Mouse (Mus musculus): Measurements from ENCODE around the gene Mog. TPM values are rescaled to one million over a fixed set of nuclear protein-coding genes. Genes with fewer than 3 reads are reported as not detected.

Gene Mog
- polyA plus RNA-seq, 1 experiment from 2014 or later, result not detected

DNA sequence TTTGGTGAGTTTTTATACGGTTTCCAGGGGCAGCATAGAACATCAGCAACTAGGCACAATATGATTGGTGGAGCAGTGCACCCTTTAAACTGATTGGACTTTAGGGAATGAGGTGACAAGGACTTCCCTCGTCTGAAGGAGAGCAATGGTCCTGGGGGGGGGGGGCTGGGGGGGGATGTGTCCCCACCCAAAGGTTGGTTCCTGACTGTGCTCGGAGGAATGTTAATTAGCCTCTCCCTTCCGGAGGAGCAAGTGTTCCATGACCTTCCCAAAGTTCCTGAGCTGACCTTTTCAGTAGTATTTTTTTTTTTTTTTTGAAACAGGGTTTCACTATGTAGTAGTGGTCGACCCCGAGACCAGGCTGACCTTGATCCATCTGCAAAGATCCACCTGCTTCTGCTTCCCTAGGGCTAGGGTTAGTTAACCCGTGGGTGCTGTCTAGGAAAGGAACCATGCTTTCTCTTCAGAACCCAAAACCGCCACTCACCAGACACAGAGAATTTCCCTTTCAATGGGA lies 49.9 kb downstream of the Mog start:
- Histone ChIP-seq H3K9ac (ENCODE audit: low read length) (no peak overlapping the region), H3K9me3 (ENCODE audit: control insufficient read depth, low read length) (no peaks in the 10 kb centered on the region), H3K4me3 (ENCODE audit: control insufficient read depth in 1 of 2, insufficient read depth in 1 of 2, low read depth in 1 of 2, low read length in 2 of 2) (no peak overlapping the region), H3K36me3 (ENCODE audit: control insufficient read depth, insufficient read depth, low read length) (no peaks in the 10 kb centered on the region), H3K4me1 (ENCODE audit: control insufficient read depth in 2 of 2, insufficient read depth in 2 of 2, low read length in 2 of 2) (no peaks in the 10 kb centered on the region), H3K27ac (replicated peaks in 1 of 2; ENCODE audit: control insufficient read depth in 1 of 2, insufficient read depth in 1 of 2, low read depth in 2 of 2, low read length in 2 of 2) (no peak overlapping the region), H3K4me2 (ENCODE audit: low read length) (no peak overlapping the region), H3K27me3 (ENCODE audit: control insufficient read depth, insufficient read depth, low read length) (no peaks in the 10 kb centered on the region; the same call in 1 of the 2 replicates)
- ATAC-seq (ENCODE audit: insufficient number of reproducible peaks, insufficient read depth, low FRiP score, low read depth), result no peak
- WGBS, result 60% methylated on average over 8 of the region's 8 CpGs

GRCm38 (mm10) chr17:36972791-36973190 lies 50.4 kb downstream of the Mog start:
- Histone ChIP-seq H3K4me1 (ENCODE audit: control insufficient read depth in 2 of 2, insufficient read depth in 2 of 2, low read length in 2 of 2) (no peaks in the 10 kb centered on the region), H3K36me3 (ENCODE audit: control insufficient read depth, insufficient read depth, low read length) (no peaks in the 10 kb centered on the region), H3K4me3 (ENCODE audit: control insufficient read depth in 1 of 2, insufficient read depth in 1 of 2, low read depth in 1 of 2, low read length in 2 of 2) (no peak overlapping the region), H3K4me2 (ENCODE audit: low read length) (no peak overlapping the region), H3K27me3 (ENCODE audit: control insufficient read depth, insufficient read depth, low read length) (no peaks in the 10 kb centered on the region), H3K27ac (replicated peaks in 1 of 2; ENCODE audit: control insufficient read depth in 1 of 2, insufficient read depth in 1 of 2, low read depth in 2 of 2, low read length in 2 of 2) (no peak overlapping the region), H3K9ac (ENCODE audit: low read length) (no peak overlapping the region), H3K9me3 (ENCODE audit: control insufficient read depth, low read length) (no peaks in the 10 kb centered on the region)
- WGBS, result 76% methylated on average over 3 of the region's 3 CpGs
- ATAC-seq (ENCODE audit: insufficient number of reproducible peaks, insufficient read depth, low FRiP score, low read depth), result no peak

- 82% methylated on average over 6 of the region's 6 CpGs for WGBS
- H3K9me3 ChIP-seq (ENCODE audit: control insufficient read depth, low read length), result no peaks in the 10 kb centered on the region
- H3K27me3 ChIP-seq (ENCODE audit: control insufficient read depth, insufficient read depth, low read length), result no peaks in the 10 kb centered on the region
- H3K27ac ChIP-seq (replicated peaks in 1 of 2; ENCODE audit: control insufficient read depth in 1 of 2, insufficient read depth in 1 of 2, low read depth in 2 of 2, low read length in 2 of 2), result no peak overlapping the region
- ATAC-seq (ENCODE audit: insufficient number of reproducible peaks, insufficient read depth, low FRiP score, low read depth), result no peak
- H3K4me1 ChIP-seq (ENCODE audit: control insufficient read depth in 2 of 2, insufficient read depth in 2 of 2, low read length in 2 of 2), result no peaks in the 10 kb centered on the region
- no peak overlapping the region for H3K9ac ChIP-seq (ENCODE audit: low read length)
- no peak overlapping the region for H3K4me2 ChIP-seq (ENCODE audit: low read length)
- H3K36me3 ChIP-seq (ENCODE audit: control insufficient read depth, insufficient read depth, low read length), result no peaks in the 10 kb centered on the region
- no peak overlapping the region for H3K4me3 ChIP-seq (ENCODE audit: control insufficient read depth in 1 of 2, insufficient read depth in 1 of 2, low read depth in 1 of 2, low read length in 2 of 2)
Measured at GRCm38 (mm10) chr17:36971172-36971850, 51.9 kb downstream of the Mog start.

DNA sequence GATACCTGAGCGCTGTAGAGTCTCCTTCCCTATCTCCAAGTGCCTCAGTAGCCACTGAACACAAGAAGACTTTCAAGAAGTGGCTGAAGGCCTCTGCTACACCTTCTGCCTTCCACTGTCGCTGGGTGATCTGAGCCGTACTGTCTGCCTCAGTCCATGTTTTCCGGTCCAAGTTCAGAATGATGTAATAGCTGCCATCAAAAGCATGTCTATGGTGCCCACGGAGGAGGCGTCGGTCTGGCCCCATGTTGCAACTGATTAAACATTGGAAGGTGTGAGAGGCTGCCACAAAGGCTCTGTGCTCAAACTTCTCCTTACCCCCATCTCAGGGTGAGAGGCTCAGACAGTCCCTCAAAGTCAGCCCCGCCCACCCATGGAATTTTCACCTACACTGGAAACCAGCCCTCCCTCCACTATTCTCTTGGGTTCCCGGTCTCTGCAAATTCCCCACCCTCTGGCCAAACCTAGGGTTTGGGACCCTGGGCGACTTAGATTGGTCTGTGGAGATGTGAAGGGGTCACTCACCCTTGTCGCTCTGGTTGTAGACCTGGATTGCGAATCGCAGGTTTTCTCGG lies 52.8 kb downstream of the Mog start:
- 74% methylated on average over 14 of the region's 14 CpGs for WGBS
- Histone ChIP-seq H3K9ac (ENCODE audit: low read length) (no peak overlapping the region), H3K4me1 (ENCODE audit: control insufficient read depth in 2 of 2, insufficient read depth in 2 of 2, low read length in 2 of 2) (no peaks in the 10 kb centered on the region), H3K4me2 (ENCODE audit: low read length) (no peak overlapping the region), H3K27me3 (ENCODE audit: control insufficient read depth, insufficient read depth, low read length) (no peaks in the 10 kb centered on the region), H3K9me3 (ENCODE audit: control insufficient read depth, low read length) (no peaks in the 10 kb centered on the region), H3K4me3 (ENCODE audit: control insufficient read depth in 1 of 2, insufficient read depth in 1 of 2, low read depth in 1 of 2, low read length in 2 of 2) (no peak overlapping the region), H3K27ac (replicated peaks in 1 of 2; ENCODE audit: control insufficient read depth in 1 of 2, insufficient read depth in 1 of 2, low read depth in 2 of 2, low read length in 2 of 2) (no peak overlapping the region), H3K36me3 (ENCODE audit: control insufficient read depth, insufficient read depth, low read length) (no peaks in the 10 kb centered on the region)
- no peak for ATAC-seq (ENCODE audit: insufficient number of reproducible peaks, insufficient read depth, low FRiP score, low read depth)

DNA sequence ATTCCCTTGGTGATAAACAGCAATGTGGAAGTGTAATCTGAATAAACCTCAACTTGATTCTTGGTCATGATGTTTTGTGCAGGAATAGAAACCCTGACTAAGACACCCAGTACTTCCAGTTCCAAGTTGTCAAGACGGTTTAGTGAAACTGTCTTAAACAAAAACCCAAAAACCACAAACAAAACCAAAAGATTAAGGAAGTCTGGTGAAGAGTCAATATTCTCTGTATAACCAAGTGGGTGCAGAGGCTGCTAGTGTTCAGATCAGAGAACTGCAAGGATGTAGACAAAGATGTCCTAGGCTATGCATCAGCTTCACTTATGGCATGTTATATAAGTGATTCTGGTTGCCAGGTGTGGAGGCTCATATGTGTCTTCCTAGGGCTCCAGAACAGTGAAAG lies 56.3 kb downstream of the Mog start:
- Histone ChIP-seq H3K9ac (ENCODE audit: low read length) (no peak overlapping the region), H3K4me1 (ENCODE audit: control insufficient read depth in 2 of 2, insufficient read depth in 2 of 2, low read length in 2 of 2) (no peaks in the 10 kb centered on the region), H3K27me3 (ENCODE audit: control insufficient read depth, insufficient read depth, low read length) (no peaks in the 10 kb centered on the region), H3K27ac (replicated peaks in 1 of 2; ENCODE audit: control insufficient read depth in 1 of 2, insufficient read depth in 1 of 2, low read depth in 2 of 2, low read length in 2 of 2) (no peak overlapping the region), H3K4me3 (ENCODE audit: control insufficient read depth in 1 of 2, insufficient read depth in 1 of 2, low read depth in 1 of 2, low read length in 2 of 2) (no peak overlapping the region), H3K9me3 (ENCODE audit: control insufficient read depth, low read length) (no peaks in the 10 kb centered on the region), H3K36me3 (ENCODE audit: control insufficient read depth, insufficient read depth, low read length) (peaks cover 4% of the 10 kb centered on the region; the same call in 1 of the 2 replicates), H3K4me2 (ENCODE audit: low read length) (no peak overlapping the region)
- WGBS, result 74% methylated on average over 1 of the region's 1 CpGs
- no peak for ATAC-seq (ENCODE audit: insufficient number of reproducible peaks, insufficient read depth, low FRiP score, low read depth)

- Histone ChIP-seq H3K27ac (replicated peaks in 1 of 2; ENCODE audit: control insufficient read depth in 1 of 2, insufficient read depth in 1 of 2, low read depth in 2 of 2, low read length in 2 of 2) (no peak overlapping the region), H3K27me3 (ENCODE audit: control insufficient read depth, insufficient read depth, low read length) (no peaks in the 10 kb centered on the region), H3K4me2 (ENCODE audit: low read length) (no peak overlapping the region), H3K9ac (ENCODE audit: low read length) (no peak overlapping the region), H3K4me1 (ENCODE audit: control insufficient read depth in 2 of 2, insufficient read depth in 2 of 2, low read length in 2 of 2) (peaks cover 4 to 14% of the 10 kb centered on the region in 2 experiments), H3K9me3 (ENCODE audit: control insufficient read depth, low read length) (no peaks in the 10 kb centered on the region), H3K4me3 (ENCODE audit: control insufficient read depth in 1 of 2, insufficient read depth in 1 of 2, low read depth in 1 of 2, low read length in 2 of 2) (no peak overlapping the region), H3K36me3 (ENCODE audit: control insufficient read depth, insufficient read depth, low read length) (peaks cover 12% of the 10 kb centered on the region)
- WGBS, result 63% methylated on average over 1 of the region's 1 CpGs
- no peak for ATAC-seq (ENCODE audit: insufficient number of reproducible peaks, insufficient read depth, low FRiP score, low read depth)
Measured at GRCm38 (mm10) chr17:36961125-36961524, 62.1 kb downstream of the Mog start.

Measured in heart, embryonic 14.5 days (tissue).